Mouse (Mus musculus): ENCODE measurements at regions not wholly inside any gene's neighbourhood (a gene's known extent, or its start where the extent isn't known, plus 50 kb on each side); places are given as distances from the start of the nearest gene placed in this dataset.

DNA sequence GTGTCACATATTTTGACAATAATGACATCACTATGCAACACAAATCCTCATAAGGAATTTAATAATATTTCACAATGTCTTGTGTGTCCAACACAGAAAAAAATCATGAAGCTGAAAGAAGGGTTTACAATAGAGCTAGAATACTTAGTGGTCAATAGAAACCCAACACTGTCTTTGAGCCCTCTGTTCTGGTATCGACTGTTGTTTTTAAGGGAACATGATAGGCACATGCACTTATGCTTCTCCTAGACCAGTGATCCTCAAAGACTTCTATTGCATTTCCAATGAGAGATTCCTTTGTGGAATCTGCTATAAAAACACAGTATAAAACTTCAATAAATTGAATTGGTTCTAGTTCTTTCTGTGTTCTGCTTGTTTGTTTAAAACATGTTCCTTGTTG, 463.4 kb downstream of the Cetn3 start:
- TF ChIP-seq CTCF (IDR thresholded peaks at IDR 0.05; ENCODE audit: extremely low read depth, insufficient read length, insufficient replicate concordance, low read depth, low read length) (no peak), POLR2A (IDR thresholded peaks at IDR 0.05; ENCODE audit: low read depth, low read length) (no peak)
